Mouse (Mus musculus): ENCODE measurements around the gene Uba6. TPM values are rescaled to one million over a fixed set of nuclear protein-coding genes. Genes with fewer than 3 reads are reported as not detected.
A peak's percentile ranks its signal among the peaks of the same experiment; 100 is the strongest.

The Uba6 gene
- total and polyA plus RNA-seq, 3 experiments: 15.2 to 27.3 (median 15.6) TPM

DNA sequence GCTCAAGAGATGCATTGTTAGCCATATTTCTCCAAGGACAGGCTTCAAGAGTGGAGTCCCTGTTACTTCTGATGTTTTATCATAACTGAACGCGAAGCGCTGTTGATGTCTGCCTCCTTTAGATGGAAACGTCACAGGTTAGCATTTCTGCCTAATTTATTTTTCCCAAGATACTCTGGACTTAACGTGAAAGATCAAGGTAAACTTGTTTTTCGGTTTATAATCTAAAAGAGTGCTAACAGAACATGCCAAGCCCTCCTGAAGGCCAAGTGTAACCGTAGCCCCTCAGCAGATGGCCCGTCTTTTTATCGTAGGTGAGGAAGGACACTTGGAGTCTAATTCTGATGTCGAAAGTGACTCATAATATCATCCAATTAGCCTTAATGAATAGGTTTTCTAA lies 25.2 kb upstream of the Uba6 start, which contains the start of gene Gnrhr:
Gene Gnrhr (minus strand): TSS at position 101 of the 400 bp plus-strand sequence.
- no peak within 1 kb of the TSS for H3K27ac ChIP-seq (ENCODE audit: insufficient read depth, low read depth)
- no peak within 1 kb of the TSS for H3K4me3 ChIP-seq (replicated peaks in 1 of 3; ENCODE audit: low read depth in 2 of 3, low read length in 2 of 3, poor library complexity in 1 of 3)
- H3K4me1 ChIP-seq (ENCODE audit: control insufficient read depth in 1 of 2, insufficient read depth in 2 of 2): no peaks in the 10 kb centered on the region
- H3K27me3 ChIP-seq (replicated peaks): no peaks in the 10 kb centered on the region
- no peak within 1 kb of the TSS for H3K4me2 ChIP-seq (ENCODE audit: insufficient read depth, low read depth, poor library complexity, severe bottlenecking)
- dilution Hi-C loops (cut with MboI; ENCODE audit: extremely low pct_ligation_motif_present, extremely low pct_unique_long_range_greater_than_20kb, low sequenced_read_pairs): no loop called here
- no peak within 1 kb of the TSS for H3K9ac ChIP-seq (ENCODE audit: insufficient read depth, low read depth)
- no peaks in the 10 kb centered on the region for H3K9me3 ChIP-seq (replicated peaks; ENCODE audit: low read length)
- in situ Hi-C loops (cut with MboI; ENCODE audit: low pct_ligation_motif_present, low pct_unique_long_range_greater_than_20kb, low sequenced_read_pairs): loop anchor here (25.0 kb wide), 1 partner anchor 214 kb away; no protein-coding TSS in a partner anchor
- TF ChIP-seq TBP (conservative IDR thresholded peaks at IDR 0.05; ENCODE audit: low read depth, low read length) (no peak), SMC3 (IDR thresholded peaks at IDR 0.05; ENCODE audit: low read depth, low read length) (no peak), JUND (conservative IDR thresholded peaks at IDR 0.05; ENCODE audit: low read depth, low read length) (no peak), KAT2A (IDR thresholded peaks at IDR 0.05; ENCODE audit: insufficient replicate concordance, low read length) (no peak), ETS1 (conservative IDR thresholded peaks at IDR 0.05; ENCODE audit: low read depth, low read length) (no peak), ELF1 (IDR thresholded peaks at IDR 0.05; ENCODE audit: low read depth, low read length) (no peak), TCF12 (IDR thresholded peaks at IDR 0.05; ENCODE audit: low read depth, low read length) (no peak), NRF1 (IDR thresholded peaks at IDR 0.05; ENCODE audit: low read depth, low read length) (no peak), MXI1 (IDR thresholded peaks at IDR 0.05; ENCODE audit: low read depth, low read length) (no peak), CHD2 (IDR thresholded peaks at IDR 0.05; ENCODE audit: low read length) (no peak), CHD1 (IDR thresholded peaks at IDR 0.05; ENCODE audit: low read depth, low read length) (no peak), RAD21 (IDR thresholded peaks at IDR 0.05; ENCODE audit: low read depth, low read length) (no peak), RCOR1 (conservative IDR thresholded peaks at IDR 0.05; ENCODE audit: low read depth, low read length) (no peak), BHLHE40 (IDR thresholded peaks at IDR 0.05; ENCODE audit: low read depth, low read length) (no peak), NELFE (IDR thresholded peaks at IDR 0.05; ENCODE audit: low read depth, low read length) (no peak), UBTF (IDR thresholded peaks at IDR 0.05; ENCODE audit: low read depth, low read length) (no peak), GABPA (IDR thresholded peaks at IDR 0.05; ENCODE audit: insufficient replicate concordance, low read depth, low read length) (no peak), MAFK (IDR thresholded peaks at IDR 0.05; ENCODE audit: insufficient replicate concordance, low read length) (no peak), E2F4 (IDR thresholded peaks at IDR 0.05; ENCODE audit: insufficient replicate concordance, low read depth, low read length) (no peak), POLR2A (IDR thresholded peaks at IDR 0.05; ENCODE audit: low read depth, low read length) (no peak)
- DNase-seq (ENCODE audit: extremely low read depth): no peak
- H3K36me3 ChIP-seq (replicated peaks in 1 of 2; ENCODE audit: control insufficient read depth in 1 of 2, insufficient read depth in 1 of 2, low read length in 1 of 2): no peaks in the 10 kb centered on the region
- no peaks in the 10 kb centered on the region for H3K79me2 ChIP-seq (replicated peaks; ENCODE audit: control insufficient read depth, extremely low read depth, insufficient read depth, poor library complexity, severe bottlenecking)

DNA sequence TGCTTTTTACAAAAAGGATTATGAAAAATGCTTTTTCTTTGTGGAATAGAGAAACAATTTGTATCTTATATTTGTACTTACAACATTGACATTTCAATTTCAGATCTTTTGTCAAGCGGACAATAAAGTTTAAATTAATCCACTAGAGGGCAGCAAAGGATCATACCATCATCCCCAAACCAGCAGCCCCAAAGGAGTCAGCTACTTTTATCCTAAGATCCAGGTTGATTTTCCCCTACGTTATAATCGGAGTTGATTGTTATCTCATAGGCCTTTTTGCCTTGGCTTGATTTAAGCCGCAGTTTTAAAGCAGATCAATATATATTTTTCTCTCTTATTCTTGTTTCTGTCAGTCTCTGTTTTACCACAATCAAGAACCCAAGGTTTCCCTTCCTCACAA lies 18.8 kb upstream of the Uba6 start:
- in situ Hi-C loops (cut with MboI; ENCODE audit: low pct_ligation_motif_present, low pct_unique_long_range_greater_than_20kb, low sequenced_read_pairs) (loop anchor here (25.0 kb wide), 1 partner anchor 221 kb away; no protein-coding TSS in a partner anchor), dilution Hi-C loops (cut with MboI; ENCODE audit: extremely low pct_ligation_motif_present, extremely low pct_unique_long_range_greater_than_20kb, low sequenced_read_pairs) (no loop called here)
- Histone ChIP-seq H3K27ac (ENCODE audit: insufficient read depth, low read depth) (no peak overlapping the region), H3K4me2 (ENCODE audit: insufficient read depth, low read depth, poor library complexity, severe bottlenecking) (peak overlapping the region; percentile 36; the same call in 1 of the 2 replicates), H3K9ac (ENCODE audit: insufficient read depth, low read depth) (no peak overlapping the region), H3K4me1 (ENCODE audit: control insufficient read depth in 1 of 2, insufficient read depth in 2 of 2) (peaks cover 0 to 5% of the 10 kb centered on the region in 2 experiments; a peak in 2 of 4 replicates), H3K9me3 (replicated peaks; ENCODE audit: low read length) (no peaks in the 10 kb centered on the region), H3K79me2 (replicated peaks; ENCODE audit: control insufficient read depth, extremely low read depth, insufficient read depth, poor library complexity, severe bottlenecking) (no peaks in the 10 kb centered on the region), H3K4me3 (replicated peaks in 1 of 3; ENCODE audit: low read depth in 2 of 3, low read length in 2 of 3, poor library complexity in 1 of 3) (no peak overlapping the region), H3K36me3 (replicated peaks in 1 of 2; ENCODE audit: control insufficient read depth in 1 of 2, insufficient read depth in 1 of 2, low read length in 1 of 2) (no peaks in the 10 kb centered on the region), H3K27me3 (replicated peaks) (no peaks in the 10 kb centered on the region)
- peak; percentile 45 for DNase-seq (ENCODE audit: extremely low read depth)
- TF ChIP-seq USF1 (IDR thresholded peaks at IDR 0.05; ENCODE audit: low read depth, low read length) (no peak), MAFK (IDR thresholded peaks at IDR 0.05; ENCODE audit: insufficient replicate concordance, low read length) (no peak), SMC3 (IDR thresholded peaks at IDR 0.05; ENCODE audit: low read depth, low read length) (peak; percentile 34), CHD2 (IDR thresholded peaks at IDR 0.05; ENCODE audit: low read length) (no peak), UBTF (IDR thresholded peaks at IDR 0.05; ENCODE audit: low read depth, low read length) (no peak), RAD21 (IDR thresholded peaks at IDR 0.05; ENCODE audit: low read depth, low read length) (peak; percentile 74), MAZ (IDR thresholded peaks at IDR 0.05; ENCODE audit: low read depth, low read length) (no peak), GABPA (IDR thresholded peaks at IDR 0.05; ENCODE audit: insufficient replicate concordance, low read depth, low read length) (no peak), POLR2AphosphoS2 (IDR thresholded peaks at IDR 0.05; ENCODE audit: low read depth, low read length) (no peak), PAX5 (IDR thresholded peaks at IDR 0.05; ENCODE audit: low read length) (no peak), JUN (IDR thresholded peaks at IDR 0.05; ENCODE audit: insufficient read depth, low read depth, low read length) (0 out of 2 replicates have a peak, but pooled peaks have one; percentile 12), RCOR1 (conservative IDR thresholded peaks at IDR 0.05; ENCODE audit: low read depth, low read length) (no peak), CHD1 (IDR thresholded peaks at IDR 0.05; ENCODE audit: low read depth, low read length) (no peak), CTCF (conservative IDR thresholded peaks at IDR 0.05 in 1 of 2, IDR thresholded peaks at IDR 0.05 in 1 of 2; ENCODE audit: low read depth in 2 of 2, low read length in 2 of 2) (peak; percentile 48 to 73; a peak in 3 of 4 replicates), HCFC1 (IDR thresholded peaks at IDR 0.05; ENCODE audit: low read depth, low read length) (no peak), MYC (IDR thresholded peaks at IDR 0.05; ENCODE audit: low read depth, low read length) (no peak)

Data from CH12.LX (cell line).